Mouse (Mus musculus) bone marrow, adult 2 months (tissue): ENCODE measurements around the gene Rcc2. TPM values are rescaled to one million over a fixed set of nuclear protein-coding genes. Genes with fewer than 3 reads are reported as not detected.

Experiments used
- H3K27ac ChIP-seq: fragments of 200-500 bp; 2 replicates; pipeline ENCODE4 v1.5.1; 2012; ENCODE audit warnings: low read depth, mild to moderate bottlenecking, control low read depth, inconsistent platforms, low read length; ENCODE audit not compliant: control insufficient read depth, poor library complexity, insufficient read depth
- H3K4me1 ChIP-seq: fragments of 200-500 bp; 2 replicates; pipeline ENCODE4 v1.6.1; 2011; ENCODE audit warnings: low read length; ENCODE audit not compliant: control insufficient read depth, insufficient read depth
- H3K4me3 ChIP-seq: fragments of 200-500 bp; replicated peaks from 2 replicates; pipeline ENCODE3; 2011; ENCODE audit warnings: mild to moderate bottlenecking, low read depth, low read length, control low read depth; ENCODE audit not compliant: control insufficient read depth
- CTCF ChIP-seq: fragments of 200-500 bp; IDR thresholded peaks from 2 replicates; pipeline ENCODE4 v1.5.1; 2011; ENCODE audit warnings: low read length, control low read depth; ENCODE audit not compliant: control insufficient read depth, insufficient read depth
- POLR2A ChIP-seq: fragments of 200-500 bp; IDR thresholded peaks from 2 replicates; pipeline ENCODE4 v1.6.1; 2011; ENCODE audit warnings: low read depth, mild to moderate bottlenecking, control low read depth, low read length, borderline replicate concordance; ENCODE audit not compliant: control insufficient read depth
- WGBS: fragments of 180-500 bp; shearing (Covaris S2); methylation state at CpG from one replicate; pipeline ENCODE4 v1.1.7; 2018; 5-methylcytosine and 5-hydroxymethylcytosine counted together
- polyA plus RNA-seq: library from polyadenylated mRNA; stranded (reverse); fragments of >200 nt; gene quantifications from 2 replicates; pipeline ENCODE4 v1.2.4, GENCODE M21; 2011; ENCODE audit warnings: low replicate concordance; ENCODE audit not compliant: missing spikeins, insufficient read depth, insufficient read length

Gene Rcc2
- polyA plus RNA-seq, 1 experiment: 105 TPM

- Histone ChIP-seq H3K4me1 (no peaks in the 10 kb centered on the region), H3K4me3 (no peak overlapping the region), H3K27ac (no peak overlapping the region)
- peak; percentile 72 for TF ChIP-seq CTCF
- no peak for TF ChIP-seq POLR2A
- 61% methylated on average over 5 of the region's 5 CpGs for WGBS
These were observed 23.5 kb downstream of the Rcc2 start for GRCm38 (mm10) chr4:140723801-140724200.

GRCm38 (mm10) chr4:140724739-140725138 lies 24.4 kb downstream of the Rcc2 start:
- H3K27ac ChIP-seq: no peak overlapping the region
- 79% methylated on average over 6 of the region's 6 CpGs for WGBS
- no peak overlapping the region for H3K4me3 ChIP-seq
- H3K4me1 ChIP-seq: no peaks in the 10 kb centered on the region
- no peak for TF ChIP-seq CTCF
- TF ChIP-seq POLR2A: no peak

GRCm38 (mm10) chr4:140726907-140727306 lies 26.6 kb downstream of the Rcc2 start:
- 84% methylated on average over 12 of the region's 12 CpGs for WGBS

GRCm38 (mm10) chr4:140731654-140732053 lies 31.3 kb downstream of the Rcc2 start:
- Histone ChIP-seq H3K27ac (no peak overlapping the region), H3K4me3 (no peak overlapping the region), H3K4me1 (no peaks in the 10 kb centered on the region)
- TF ChIP-seq CTCF: peak; percentile 62
- no peak for TF ChIP-seq POLR2A
- 64% methylated on average over 4 of the region's 4 CpGs for WGBS

More at GRCm38 (mm10) chr4:140726907-140727306, 26.6 kb downstream of the Rcc2 start:
- Histone ChIP-seq H3K4me1 (no peaks in the 10 kb centered on the region), H3K4me3 (no peak overlapping the region), H3K27ac (no peak overlapping the region)
- TF ChIP-seq CTCF: no peak
- TF ChIP-seq POLR2A: no peak

- Histone ChIP-seq H3K27ac (no peak overlapping the region), H3K4me3 (no peak overlapping the region), H3K4me1 (no peaks in the 10 kb centered on the region)
- TF ChIP-seq POLR2A (no peak), CTCF (no peak)
- WGBS: 58% methylated on average over 7 of the region's 7 CpGs
These were observed 32.5 kb downstream of the Rcc2 start for GRCm38 (mm10) chr4:140732871-140733270.

- Histone ChIP-seq H3K4me3 (no peak overlapping the region), H3K4me1 (no peaks in the 10 kb centered on the region), H3K27ac (no peak overlapping the region)
- 23% methylated on average over 11 of the region's 11 CpGs for WGBS
- TF ChIP-seq CTCF: no peak
- no peak for TF ChIP-seq POLR2A
These were observed 40.3 kb downstream of the Rcc2 start for GRCm38 (mm10) chr4:140740655-140741054.

GRCm38 (mm10) chr4:140741401-140741800 lies 41.1 kb downstream of the Rcc2 start:
- TF ChIP-seq CTCF: no peak
- TF ChIP-seq POLR2A: no peak
- Histone ChIP-seq H3K27ac (no peak overlapping the region), H3K4me3 (no peak overlapping the region), H3K4me1 (no peaks in the 10 kb centered on the region)
- 31% methylated on average over 6 of the region's 6 CpGs for WGBS

- TF ChIP-seq POLR2A: no peak
- no peak for TF ChIP-seq CTCF
- Histone ChIP-seq H3K27ac (no peak within 1 kb of the TSS), H3K4me3 (no peak within 1 kb of the TSS), H3K4me1 (no peaks in the 10 kb centered on the region)
- 65% methylated on average over 2 of the region's 2 CpGs for WGBS
These were observed 42.2 kb downstream of the Rcc2 start, which contains the start of gene Padi6 for GRCm38 (mm10) chr4:140742543-140742942. Padi6 (minus strand) TSS chr4:140742643.

- no peak overlapping the region for H3K27ac ChIP-seq
- H3K4me1 ChIP-seq: no peaks in the 10 kb centered on the region
- 66% methylated on average over 4 of the region's 4 CpGs for WGBS
- H3K4me3 ChIP-seq: no peak overlapping the region
- TF ChIP-seq CTCF (no peak), POLR2A (no peak)
These were observed 42.7 kb downstream of the Rcc2 start for GRCm38 (mm10) chr4:140743086-140743485.

- H3K27ac ChIP-seq: no peak overlapping the region
- H3K4me1 ChIP-seq: no peaks in the 10 kb centered on the region
- H3K4me3 ChIP-seq: no peak overlapping the region
- 14% methylated on average over 3 of the region's 3 CpGs for WGBS
- peak; percentile 82 for TF ChIP-seq CTCF
- TF ChIP-seq POLR2A: no peak
These were observed 44.3 kb downstream of the Rcc2 start for GRCm38 (mm10) chr4:140744654-140745053.
